Mouse (Mus musculus) splenic B cell, adult 2 months (primary cell): Measurements from ENCODE around the gene Tcf15.
A peak's percentile ranks its signal among the peaks of the same experiment; 100 is the strongest.

Experiments used
- DNase-seq: peaks from one replicate; pipeline ENCODE4 v3.0.0-alpha.2; 2011; ENCODE audit warnings: low read depth, low spot score
- H3K27me3 ChIP-seq: 2 replicates; pipeline ENCODE4 v1.6.1; 2012; ENCODE audit warnings: mild to moderate bottlenecking, low read length, moderate library complexity, mixed read lengths; ENCODE audit not compliant: control insufficient read depth, poor library complexity, insufficient read depth, severe bottlenecking
- H3K36me3 ChIP-seq: 2 replicates; pipeline ENCODE4 v1.6.1; 2012; ENCODE audit warnings: mild to moderate bottlenecking, low read length, moderate library complexity, mixed read lengths; ENCODE audit not compliant: control insufficient read depth, poor library complexity, insufficient read depth, severe bottlenecking

The Tcf15 gene

GRCm38 (mm10) chr2:152143279-152144157 is at the start of gene Tcf15:
Gene Tcf15 (plus strand): TSS chr2:152143561.
- no peak for DNase-seq
- no peaks in the 10 kb centered on the region for H3K36me3 ChIP-seq
- peaks cover 2% of the 10 kb centered on the region; the same call in 1 of the 2 replicates for H3K27me3 ChIP-seq

DNA sequence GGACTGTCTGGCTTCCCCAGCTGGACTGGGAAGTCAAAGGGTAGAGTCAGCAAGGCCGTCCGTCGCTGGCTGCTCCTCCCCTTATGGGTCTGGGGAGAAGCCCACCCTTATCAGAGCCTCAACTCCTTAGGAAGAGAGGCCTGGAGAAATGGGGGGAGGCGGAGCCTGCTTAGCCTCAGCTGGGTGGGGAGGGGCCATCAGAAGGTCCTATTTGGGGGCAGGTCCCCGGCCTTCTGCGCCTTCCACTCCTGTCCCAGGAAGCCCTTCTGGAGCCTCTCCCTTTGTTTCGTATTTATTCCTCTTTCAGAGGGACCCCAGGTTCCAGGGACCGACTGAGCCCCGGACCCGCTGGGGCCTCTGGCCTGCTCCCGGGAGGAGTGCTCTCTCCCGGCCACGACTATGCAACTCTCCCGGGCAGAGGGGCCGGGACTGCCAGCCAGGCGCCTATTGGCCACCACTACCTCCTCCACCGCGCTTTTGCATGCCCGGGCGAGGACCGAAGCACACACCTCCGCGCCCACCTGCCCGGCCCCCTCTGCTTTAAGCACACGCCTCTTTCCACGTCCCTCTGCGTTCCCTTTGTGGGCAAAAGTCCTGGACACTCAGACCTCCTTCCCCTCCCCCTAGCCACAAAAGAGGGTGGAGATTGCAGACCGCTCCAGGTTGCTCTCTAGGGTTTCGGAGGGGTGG is 48.4 kb upstream of the Tcf15 start:
- DNase-seq, result no peak
- H3K36me3 ChIP-seq, result no peaks in the 10 kb centered on the region
- no peaks in the 10 kb centered on the region; the same call in 1 of the 2 replicates for H3K27me3 ChIP-seq

DNA sequence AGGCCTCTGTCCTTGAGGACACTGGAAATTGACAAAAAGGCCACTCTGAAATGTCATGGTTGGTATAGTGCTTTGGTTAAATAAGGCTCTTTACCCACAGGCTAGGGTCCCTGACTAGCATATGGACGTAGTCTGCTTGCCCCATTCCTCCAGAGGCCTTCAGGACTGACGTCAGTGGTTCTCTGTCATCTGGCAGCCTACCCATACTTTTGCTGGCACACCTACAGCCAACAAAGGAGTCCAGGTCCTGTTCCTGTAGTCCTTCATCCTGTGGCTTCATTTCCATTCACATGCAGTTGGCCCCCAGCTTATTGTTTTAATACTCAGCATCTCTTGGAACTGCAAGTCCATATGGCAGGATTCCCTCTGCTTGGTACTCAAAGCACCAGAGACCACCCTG is 46.4 kb upstream of the Tcf15 start:
- DNase-seq, result no peak
- Histone ChIP-seq H3K36me3 (no peaks in the 10 kb centered on the region), H3K27me3 (no peaks in the 10 kb centered on the region; the same call in 1 of the 2 replicates)

DNA sequence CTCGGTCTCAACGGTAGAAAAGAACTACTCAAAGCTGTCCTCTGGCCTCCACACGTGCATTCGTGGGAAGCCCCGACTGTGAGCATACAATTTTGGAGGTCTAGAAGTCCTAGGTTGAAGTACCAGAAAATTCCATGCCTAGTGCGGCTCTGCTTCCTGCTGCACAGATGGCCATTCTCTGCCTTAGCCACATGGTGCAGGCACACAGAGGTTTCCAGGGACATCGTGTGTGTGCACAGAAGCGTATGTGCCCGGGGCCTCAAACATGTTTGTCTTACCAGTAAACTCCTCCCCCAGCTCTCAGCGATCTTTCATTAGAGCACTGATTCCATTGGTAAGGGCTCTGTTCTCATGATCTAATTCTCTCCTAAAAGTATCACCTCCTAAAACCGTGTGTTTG is 45.4 kb upstream of the Tcf15 start:
- no peaks in the 10 kb centered on the region; the same call in 1 of the 2 replicates for H3K27me3 ChIP-seq
- no peak for DNase-seq
- H3K36me3 ChIP-seq, result no peaks in the 10 kb centered on the region

GRCm38 (mm10) chr2:152099538-152099937 is 43.8 kb upstream of the Tcf15 start:
- H3K27me3 ChIP-seq, result no peaks in the 10 kb centered on the region; the same call in 1 of the 2 replicates
- H3K36me3 ChIP-seq, result no peaks in the 10 kb centered on the region
- no peak for DNase-seq

- no peaks in the 10 kb centered on the region for H3K36me3 ChIP-seq
- no peak for DNase-seq
- no peaks in the 10 kb centered on the region for H3K27me3 ChIP-seq
Measured at GRCm38 (mm10) chr2:152101761-152102160, 41.6 kb upstream of the Tcf15 start.

GRCm38 (mm10) chr2:152102369-152102768 is 41.0 kb upstream of the Tcf15 start:
- no peaks in the 10 kb centered on the region; the same call in 1 of the 2 replicates for H3K27me3 ChIP-seq
- no peak for DNase-seq
- H3K36me3 ChIP-seq, result no peaks in the 10 kb centered on the region

DNA sequence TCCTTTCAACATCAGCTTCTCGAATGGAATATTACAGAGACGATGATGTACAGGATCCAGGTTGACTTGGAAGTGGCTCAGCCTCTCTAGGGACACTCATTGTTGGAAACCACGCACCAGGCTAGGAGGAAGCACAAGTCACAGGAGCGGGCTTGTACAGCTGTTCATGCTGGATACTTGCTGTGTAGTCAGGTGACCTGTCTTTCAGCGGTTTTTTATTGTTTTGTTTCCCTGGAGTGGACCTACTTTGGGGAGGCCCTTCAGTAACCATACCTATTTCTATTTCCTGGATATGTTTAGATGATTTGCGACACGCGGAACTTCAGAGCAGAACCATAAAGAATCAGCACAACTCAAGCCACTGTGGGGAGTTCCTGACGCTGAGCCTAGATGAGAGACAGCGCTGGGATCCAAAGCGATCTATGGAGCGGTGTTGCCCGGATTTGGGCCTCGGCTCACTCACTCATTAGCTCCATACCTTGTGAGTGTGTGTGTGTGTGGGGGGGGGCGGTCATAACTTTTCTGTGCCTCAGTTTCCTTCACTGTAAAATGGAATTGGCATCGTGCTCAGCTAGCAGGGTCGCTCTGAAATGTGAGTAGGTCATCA is 38.5 kb upstream of the Tcf15 start:
- H3K36me3 ChIP-seq, result no peaks in the 10 kb centered on the region
- no peak for DNase-seq
- no peaks in the 10 kb centered on the region; the same call in 1 of the 2 replicates for H3K27me3 ChIP-seq

DNA sequence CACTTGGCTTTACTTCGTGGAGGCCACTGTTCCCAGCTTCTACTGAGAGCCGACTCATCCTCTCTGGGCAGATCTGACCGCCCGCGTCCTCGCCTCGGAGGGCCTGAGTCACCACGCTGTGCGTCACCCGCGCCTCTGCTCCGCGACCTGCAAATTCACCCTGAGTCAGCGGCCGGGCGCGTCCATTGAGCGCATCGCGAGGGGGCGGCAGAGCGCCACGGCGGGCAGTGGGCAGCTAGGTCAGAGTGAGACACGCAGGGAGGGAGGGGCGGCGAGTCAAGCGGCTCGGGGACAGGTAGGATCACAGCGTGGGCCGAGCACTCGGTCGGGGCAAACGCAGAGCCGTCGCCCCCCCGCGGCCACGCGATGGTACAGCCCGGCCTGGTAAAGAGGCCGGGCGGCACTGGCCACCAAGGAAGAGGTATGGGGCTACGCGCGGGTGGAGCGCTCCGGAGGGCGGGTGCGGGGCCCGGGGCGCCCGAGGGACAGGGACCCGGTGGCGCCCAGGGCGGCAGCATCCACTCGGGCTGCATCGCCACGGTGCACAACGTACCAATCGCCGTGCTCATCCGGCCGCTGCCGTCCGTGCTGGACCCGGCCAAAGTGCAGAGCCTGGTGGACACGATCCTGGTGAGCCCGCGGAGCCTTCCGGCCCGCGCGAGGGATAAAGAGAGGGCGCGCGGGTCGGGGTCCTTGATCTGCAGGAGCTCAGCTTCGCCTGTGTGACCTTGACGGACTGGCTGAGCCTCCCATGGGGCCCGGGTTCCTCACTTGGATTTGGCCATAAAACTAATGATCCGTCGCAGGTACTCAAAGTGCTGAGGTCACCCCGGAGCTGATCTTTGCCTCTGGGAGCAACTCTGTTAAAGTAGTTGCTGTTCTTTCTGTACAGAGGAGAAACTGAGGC is 37.8 kb upstream of the Tcf15 start, which contains the start of gene Srxn1:
Srxn1 (plus strand) TSS at position 199 of the 907 bp plus-strand sequence.
- DNase-seq, result peak; percentile 34

GRCm38 (mm10) chr2:152106225-152106595 is 37.2 kb upstream of the Tcf15 start:
- DNase-seq, result no peak
- no peaks in the 10 kb centered on the region; the same call in 1 of the 2 replicates for H3K27me3 ChIP-seq
- no peaks in the 10 kb centered on the region for H3K36me3 ChIP-seq

More for the DNA sequence above, 37.8 kb upstream of the Tcf15 start, which contains the start of gene Srxn1:
- no peaks in the 10 kb centered on the region; the same call in 1 of the 2 replicates for H3K27me3 ChIP-seq
- H3K36me3 ChIP-seq, result no peaks in the 10 kb centered on the region

DNA sequence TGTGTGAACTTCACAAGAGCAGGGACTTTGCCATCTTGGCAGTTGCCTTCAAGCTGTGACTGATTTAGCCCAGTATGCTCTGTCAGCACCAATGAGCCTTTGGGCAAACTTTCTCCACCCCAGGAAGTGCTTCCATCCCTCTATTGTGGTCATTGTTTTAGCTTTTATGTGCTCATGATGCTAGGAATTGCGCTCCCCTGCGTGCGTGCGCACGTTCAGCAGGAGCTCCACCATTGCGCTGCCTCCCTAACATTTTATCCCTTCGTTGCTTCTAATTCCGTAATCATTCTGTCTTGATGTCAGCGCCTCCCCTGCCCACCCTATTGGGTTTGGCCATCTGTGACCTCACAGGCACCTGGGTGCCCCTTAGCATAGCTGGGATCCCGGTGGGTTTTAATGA is 36.8 kb upstream of the Tcf15 start:
- H3K27me3 ChIP-seq, result no peaks in the 10 kb centered on the region; the same call in 1 of the 2 replicates
- DNase-seq, result no peak
- H3K36me3 ChIP-seq, result no peaks in the 10 kb centered on the region

DNA sequence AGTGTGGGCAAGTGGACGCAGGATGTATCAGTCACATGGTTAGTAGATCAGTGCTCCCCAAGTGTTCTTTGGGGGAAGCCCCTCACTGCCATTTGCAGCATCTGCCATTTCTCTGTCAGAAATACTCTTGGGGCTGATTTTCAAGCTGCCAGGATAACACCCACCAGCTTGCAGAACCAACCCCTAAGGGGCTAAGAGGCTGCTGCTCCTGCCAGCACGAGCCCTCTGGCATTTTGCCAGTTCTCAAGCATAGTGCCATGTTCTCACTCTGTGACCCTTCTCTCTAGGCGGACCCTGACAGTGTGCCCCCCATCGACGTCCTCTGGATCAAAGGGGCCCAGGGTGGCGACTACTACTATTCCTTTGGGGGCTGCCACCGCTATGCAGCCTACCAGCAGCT is 34.7 kb upstream of the Tcf15 start:
- DNase-seq, result no peak
- H3K27me3 ChIP-seq, result no peaks in the 10 kb centered on the region; the same call in 1 of the 2 replicates
- no peaks in the 10 kb centered on the region for H3K36me3 ChIP-seq

DNA sequence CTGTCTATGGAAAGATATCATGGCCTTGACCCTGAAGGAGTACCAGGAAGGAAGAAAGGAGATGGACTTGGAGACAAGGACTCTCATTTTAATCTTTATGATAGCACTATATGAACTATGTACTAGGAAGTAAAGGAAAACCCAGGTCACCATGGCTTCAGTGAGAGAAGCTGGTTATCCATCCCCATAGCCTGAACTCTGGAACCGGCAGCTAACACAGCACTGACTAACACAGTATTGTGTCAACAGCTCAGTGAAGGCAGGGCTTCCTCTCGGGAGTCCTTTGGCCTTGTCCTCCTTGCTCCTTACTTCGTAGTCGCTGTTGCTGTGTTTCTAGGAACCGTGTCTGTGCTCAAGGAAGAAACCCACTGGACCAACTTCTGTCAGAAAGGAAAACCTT is 34.0 kb upstream of the Tcf15 start:
- Histone ChIP-seq H3K27me3 (no peaks in the 10 kb centered on the region; the same call in 1 of the 2 replicates), H3K36me3 (no peaks in the 10 kb centered on the region)
- no peak for DNase-seq

- no peaks in the 10 kb centered on the region for H3K36me3 ChIP-seq
- no peaks in the 10 kb centered on the region; the same call in 1 of the 2 replicates for H3K27me3 ChIP-seq
- DNase-seq, result no peak
Measured at GRCm38 (mm10) chr2:152111311-152111710, 32.0 kb upstream of the Tcf15 start.
